9 mouse cellular contexts compared by ENCODE assay signal in the genomic region with DNA sequence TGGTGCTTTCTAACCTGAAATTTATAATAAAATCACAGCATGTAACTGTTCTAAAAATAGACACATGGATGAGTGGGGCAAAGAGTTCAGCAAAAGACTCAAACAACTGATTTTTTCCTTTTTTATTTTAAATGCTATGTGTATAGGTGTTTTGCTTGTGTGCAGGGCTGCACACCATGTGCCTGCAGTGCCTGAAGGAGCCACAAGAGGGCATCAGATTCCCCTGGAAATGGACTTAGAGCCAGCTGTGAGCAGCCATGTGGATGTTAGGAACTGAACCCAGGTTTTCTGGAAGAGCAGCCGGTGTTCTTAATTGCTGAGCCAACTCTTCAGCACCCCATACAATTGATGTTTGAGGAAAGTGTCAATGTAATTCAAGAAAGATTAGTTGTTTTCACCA. TPM values are rescaled to one million over a fixed set of nuclear protein-coding genes. Genes with fewer than 3 reads are reported as not detected.
DNase-seq lines count a peak whose midpoint lies in the region; ATAC-seq and TF ChIP-seq lines count a peak whose summit lies in the region.
"Had no signal": no experiment of that assay in that cellular context is flagged by ENCODE, and none has a peak within 500 bp of the region (broad histone marks: within the 10 kb centered on the region; RNA-seq: fewer than 3 reads in every experiment).

No protein-coding gene starts in this region.

- H3K9me3 ChIP-seq in kidney, embryonic 14.5 days (ENCODE audit: control insufficient read depth, low read length): 0 out of 2 replicates have a peak, but pooled peaks cover 2% of the 10 kb centered on the region
- peaks cover 2% of the 10 kb centered on the region for H3K9me3 ChIP-seq in CH12.LX (replicated peaks; ENCODE audit: low read length)
- no peaks in the 10 kb centered on the region for H3K9me3 ChIP-seq in limb, embryonic 10.5 days (replicated peaks)

- TF ChIP-seq EP300 in CH12.LX (IDR thresholded peaks at IDR 0.05; ENCODE audit: low read length): no peak

- 97% methylated on average over 1 of the region's 1 CpGs for WGBS in kidney, embryonic 14.5 days
- WGBS in limb, embryonic 10.5 days: 90% methylated on average over 1 of the region's 1 CpGs

- TF ChIP-seq RAD21 in CH12.LX (IDR thresholded peaks at IDR 0.05; ENCODE audit: low read depth, low read length): peak; percentile 56

- TF ChIP-seq POLR2A in CH12.LX (IDR thresholded peaks at IDR 0.05; ENCODE audit: low read depth, low read length): no peak

- no peak overlapping the region for H3K9ac ChIP-seq in kidney, embryonic 14.5 days (ENCODE audit: low read depth, low read length)
- no peak overlapping the region for H3K9ac ChIP-seq in CH12.LX (ENCODE audit: insufficient read depth, low read depth)

- no peaks in the 10 kb centered on the region for H3K79me2 ChIP-seq in CH12.LX (replicated peaks; ENCODE audit: control insufficient read depth, extremely low read depth, insufficient read depth, poor library complexity, severe bottlenecking)

- no peak overlapping the region for H3K4me2 ChIP-seq in kidney, embryonic 14.5 days (replicated peaks; ENCODE audit: low read depth, low read length)
- no peak overlapping the region for H3K4me2 ChIP-seq in CH12.LX (ENCODE audit: insufficient read depth, low read depth, poor library complexity, severe bottlenecking)

- dilution Hi-C loops in CH12.LX (cut with MboI; ENCODE audit: extremely low pct_ligation_motif_present, extremely low pct_unique_long_range_greater_than_20kb, low sequenced_read_pairs): no loop called here

- ATAC-seq in kidney, embryonic 14.5 days (ENCODE audit: low FRiP score, low TSS enrichment): no peak

- H3K4me3 ChIP-seq in kidney, embryonic 14.5 days (ENCODE audit: low read length): no peak overlapping the region
- H3K4me3 ChIP-seq in CH12.LX (replicated peaks in 1 of 3; ENCODE audit: low read depth in 2 of 3, low read length in 2 of 3, poor library complexity in 1 of 3): no peak overlapping the region
- H3K4me3 ChIP-seq in limb, embryonic 10.5 days: no peak overlapping the region

- TF ChIP-seq CTCF in CH12.LX (conservative IDR thresholded peaks at IDR 0.05 in 1 of 2, IDR thresholded peaks at IDR 0.05 in 1 of 2; ENCODE audit: low read depth in 2 of 2, low read length in 2 of 2): peak; percentile 49 to 69

- DNase-seq in kidney, adult 18-20 months: peak; percentile 9
- DNase-seq in CH12.LX (ENCODE audit: extremely low read depth) (peak; percentile 47), ZHBTc4 (ENCODE audit: low read depth, low spot score) (peak; percentile 85)
- DNase-seq in limb, embryonic 10.5 days (ENCODE audit: low spot score): peak; percentile 47
- DNase-seq in testis, postnatal 10 days (ENCODE audit: low spot score): peak; percentile 60
- DNase-seq in right cerebral cortex, adult 18-20 months: no peak
- no peak for DNase-seq in frontal cortex, postnatal 36 days (ENCODE audit: low spot score in 2 of 2)

- no peaks in the 10 kb centered on the region for H3K27me3 ChIP-seq in kidney, embryonic 14.5 days (ENCODE audit: control insufficient read depth, insufficient read depth, low read length)
- H3K27me3 ChIP-seq in CH12.LX (replicated peaks): peaks cover 9% of the 10 kb centered on the region
- H3K27me3 ChIP-seq in limb, embryonic 10.5 days (ENCODE audit: low read depth, poor library complexity, severe bottlenecking): no peaks in the 10 kb centered on the region

- no peak overlapping the region for H3K27ac ChIP-seq in kidney, embryonic 14.5 days (ENCODE audit: low read depth, low read length)
- no peak overlapping the region for H3K27ac ChIP-seq in CH12.LX (ENCODE audit: insufficient read depth, low read depth)
- H3K27ac ChIP-seq in limb, embryonic 10.5 days: no peak overlapping the region
- H3K27ac ChIP-seq: macrophage had no signal

- no peaks in the 10 kb centered on the region for H3K36me3 ChIP-seq in kidney, embryonic 14.5 days (ENCODE audit: control insufficient read depth, insufficient read depth, low read length)
- H3K36me3 ChIP-seq in CH12.LX (replicated peaks in 1 of 2; ENCODE audit: control insufficient read depth in 1 of 2, insufficient read depth in 1 of 2, low read length in 1 of 2): no peaks in the 10 kb centered on the region
- no peaks in the 10 kb centered on the region for H3K36me3 ChIP-seq in limb, embryonic 10.5 days

- no peaks in the 10 kb centered on the region for H3K4me1 ChIP-seq in kidney, embryonic 14.5 days (ENCODE audit: control insufficient read depth, insufficient read depth, low read length)
- peaks cover 0 to 8% of the 10 kb centered on the region in 2 experiments; a peak in 1 of 4 replicates for H3K4me1 ChIP-seq in CH12.LX (ENCODE audit: control insufficient read depth in 1 of 2, insufficient read depth in 2 of 2)
- H3K4me1 ChIP-seq in limb, embryonic 10.5 days: 0 out of 2 replicates have a peak, but pooled peaks cover 2% of the 10 kb centered on the region

- in situ Hi-C loops in CH12.LX (cut with MboI; ENCODE audit: low pct_ligation_motif_present, low pct_unique_long_range_greater_than_20kb, low sequenced_read_pairs): no loop called here

TF ChIP-seq in CH12.LX, 34 proteins besides CTCF, POLR2A, EP300 and RAD21:
- TF ChIP-seq SMC3 (IDR thresholded peaks at IDR 0.05; ENCODE audit: low read depth, low read length) (peak; percentile 68), PAX5 (IDR thresholded peaks at IDR 0.05; ENCODE audit: low read length) (no peak)

RNA-seq across cellular contexts. Expression of a gene that starts 25.0 kb away (rescaled TPM):
- 8.7 and 9.2 TPM in 2 replicates for polyA plus RNA-seq in kidney, embryonic 14.5 days (2014; fragmentation: Nextera tagmentation; extraction: Ambion mirVana)
- 0.04 TPM in 1 of 2 replicates, not detected in the other for total RNA-seq in CH12.LX (2012; rRNA removed)
- not detected in 2 replicates for total RNA-seq in CH12.LX (2014; rRNA removed)
- not detected in 2 replicates for polyA plus RNA-seq in CH12.LX (2012; ENCODE audit: insufficient read length, low read depth)
- 4.7 and 7.0 TPM in 2 replicates for polyA plus RNA-seq in limb, embryonic 10.5 days (2016; fragmentation: Nextera tagmentation; extraction: Ambion mirVana)
- polyA plus RNA-seq: macrophage had no signal

RNA-seq across cellular contexts. Expression of a gene that starts 31.9 kb away (rescaled TPM):
- 48.9 and 51.5 TPM in 2 replicates for polyA plus RNA-seq in kidney, embryonic 14.5 days (2014; fragmentation: Nextera tagmentation; extraction: Ambion mirVana)
- total RNA-seq in CH12.LX (2012; rRNA removed) (14.7 and 20.1 TPM in 2 replicates), CH12.LX (2014; rRNA removed) (20.7 and 22.7 TPM in 2 replicates)
- 19.1 and 19.3 TPM in 2 replicates for polyA plus RNA-seq in CH12.LX (2012; ENCODE audit: insufficient read length, low read depth)
- polyA plus RNA-seq in limb, embryonic 10.5 days (2016; fragmentation: Nextera tagmentation; extraction: Ambion mirVana): 37.1 and 41.4 TPM in 2 replicates

RNA-seq across cellular contexts. Expression of a gene that starts 32.2 kb away (rescaled TPM):
- 0.53 and 0.86 TPM in 2 replicates for polyA plus RNA-seq in kidney, embryonic 14.5 days (2014; fragmentation: Nextera tagmentation; extraction: Ambion mirVana)
- total RNA-seq in CH12.LX (2012; rRNA removed) (0.13 and 0.25 TPM in 2 replicates), CH12.LX (2014; rRNA removed) (0.47 and 0.75 TPM in 2 replicates)
- 0.53 and 1.0 TPM in 2 replicates for polyA plus RNA-seq in CH12.LX (2012; ENCODE audit: insufficient read length, low read depth)
- 0.20 TPM in 1 of 2 replicates, not detected in the other for polyA plus RNA-seq in limb, embryonic 10.5 days (2016; fragmentation: Nextera tagmentation; extraction: Ambion mirVana)
- polyA plus RNA-seq: macrophage had no signal

Comparison
In these comparisons a context has a peak if more than half of its experiments do, and no peak if none do; other contexts are left out.
1. DNase-seq: peak in kidney, adult 18-20 months (single experiment), CH12.LX (single experiment), ZHBTc4 (single experiment), limb, embryonic 10.5 days (single experiment) and testis, postnatal 10 days (single experiment); none in right cerebral cortex, adult 18-20 months (single experiment) and frontal cortex, postnatal 36 days (0 of 2).